Mouse (Mus musculus) lung, adult 2 months (tissue): Measurements from ENCODE around the gene Ttf2. TPM values are rescaled to one million over a fixed set of nuclear protein-coding genes. Genes with fewer than 3 reads are reported as not detected.

Experiments
- DNase-seq: peaks from one replicate; pipeline ENCODE4 v3.0.0; 2022
- H3K4me1 ChIP-seq: fragments of 200-500 bp; 2 replicates; pipeline ENCODE4 v1.6.1; 2011; ENCODE audit warnings: low read length; ENCODE audit not compliant: control insufficient read depth, insufficient read depth
- H3K4me3 ChIP-seq: fragments of 200-500 bp; replicated peaks from 2 replicates; pipeline ENCODE3; 2011; ENCODE audit warnings: low read depth, mild to moderate bottlenecking, control low read depth, low read length; ENCODE audit errors: extremely low read depth
- CTCF ChIP-seq: fragments of 200-500 bp; IDR thresholded peaks from 2 replicates; pipeline ENCODE4 v1.5.1; 2011; ENCODE audit warnings: mild to moderate bottlenecking, low read length, control low read depth; ENCODE audit not compliant: insufficient read depth
- POLR2A ChIP-seq: fragments of 200-500 bp; IDR thresholded peaks from 2 replicates; pipeline ENCODE4 v1.6.1; 2011; ENCODE audit warnings: low read depth, mild to moderate bottlenecking, control low read depth, low read length, borderline replicate concordance; ENCODE audit errors: extremely low read depth
- WGBS: fragments of 180-500 bp; shearing (Covaris S2); methylation state at CpG from one replicate; pipeline ENCODE4 v1.1.7; 2018; 5-methylcytosine and 5-hydroxymethylcytosine counted together
- polyA plus RNA-seq: library from polyadenylated mRNA; depleted of rRNA; stranded (reverse); fragments of >200 nt; gene quantifications from 2 replicates; pipeline ENCODE4 v1.2.3, GENCODE M21; 2012

The Ttf2 gene
- polyA plus RNA-seq, 1 experiment = 3.0 TPM

DNA sequence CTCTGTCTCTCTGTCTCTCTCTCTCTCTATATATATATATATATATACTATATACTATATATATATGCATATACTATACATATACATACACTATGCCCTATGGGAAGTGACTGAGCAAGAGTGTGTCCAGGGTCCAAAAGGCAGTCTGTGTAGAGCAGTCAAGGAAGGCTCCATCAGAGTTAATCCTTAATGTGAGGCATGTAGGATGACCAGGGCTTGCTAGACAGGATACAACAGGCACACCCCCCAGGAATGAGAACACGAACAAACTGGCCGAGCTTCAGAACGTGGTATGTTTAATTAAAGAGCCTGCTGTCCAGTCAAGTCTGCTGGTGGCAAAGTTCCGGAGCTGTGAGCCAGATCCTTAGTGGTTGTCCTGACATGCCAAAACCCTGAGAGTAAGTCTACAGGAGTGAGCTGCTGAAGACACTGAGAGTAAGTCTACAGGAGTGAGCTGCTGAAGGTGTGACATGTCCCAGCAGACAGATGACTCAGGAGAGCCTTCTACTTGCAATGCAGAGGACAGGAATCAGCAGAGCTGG is 28.9 kb downstream of the Ttf2 start:
- Histone ChIP-seq H3K4me3 (no peak overlapping the region), H3K4me1 (no peaks in the 10 kb centered on the region)
- 78% methylated on average over 4 of the region's 4 CpGs for WGBS
- no peak for DNase-seq
- TF ChIP-seq POLR2A = no peak
- TF ChIP-seq CTCF = no peak

DNA sequence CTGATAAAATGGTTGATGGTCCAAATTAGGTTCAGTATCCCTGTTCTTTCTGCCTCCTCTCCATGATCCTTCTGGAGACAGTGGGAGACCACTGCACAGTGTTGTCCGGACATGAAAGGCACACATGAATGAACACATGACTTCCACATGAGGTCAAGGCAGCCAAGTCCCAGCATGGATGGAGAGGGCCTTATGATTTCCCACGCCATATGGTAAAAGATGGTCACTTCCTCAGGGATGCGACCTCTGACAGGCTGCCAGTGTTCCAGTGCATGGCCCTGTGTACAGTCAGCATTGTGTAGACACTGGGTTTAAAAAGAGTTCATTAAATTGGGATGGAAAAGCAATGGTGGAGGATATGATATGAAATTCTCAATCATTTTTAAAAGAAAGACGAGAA is 31.3 kb downstream of the Ttf2 start:
- WGBS = 96% methylated on average over 4 of the region's 4 CpGs
- Histone ChIP-seq H3K4me1 (no peaks in the 10 kb centered on the region), H3K4me3 (no peak overlapping the region)
- TF ChIP-seq CTCF = no peak
- TF ChIP-seq POLR2A = no peak
- DNase-seq = no peak

DNA sequence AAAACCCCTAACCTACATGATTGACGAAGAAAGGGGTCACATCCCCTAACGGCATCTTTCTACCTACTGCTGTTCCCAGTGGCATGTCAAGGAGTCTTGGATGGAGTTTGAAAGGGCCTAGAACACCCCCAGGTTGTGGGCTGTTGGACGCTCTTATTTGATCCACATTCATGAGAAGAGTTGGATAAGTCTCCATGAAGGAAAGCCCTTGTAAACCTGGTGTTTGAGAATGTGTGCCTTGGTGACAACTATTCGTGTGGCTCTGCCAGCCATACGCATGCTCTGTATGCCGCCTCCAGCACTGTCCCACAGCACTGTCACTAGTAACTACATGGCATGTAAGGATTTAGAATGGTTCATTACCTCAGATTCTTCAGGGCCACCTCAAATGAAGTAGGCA is 33.3 kb downstream of the Ttf2 start:
- Histone ChIP-seq H3K4me1 (no peaks in the 10 kb centered on the region), H3K4me3 (no peak overlapping the region)
- DNase-seq = no peak
- no peak for TF ChIP-seq POLR2A
- no peak for TF ChIP-seq CTCF
- WGBS = 96% methylated on average over 6 of the region's 6 CpGs

DNA sequence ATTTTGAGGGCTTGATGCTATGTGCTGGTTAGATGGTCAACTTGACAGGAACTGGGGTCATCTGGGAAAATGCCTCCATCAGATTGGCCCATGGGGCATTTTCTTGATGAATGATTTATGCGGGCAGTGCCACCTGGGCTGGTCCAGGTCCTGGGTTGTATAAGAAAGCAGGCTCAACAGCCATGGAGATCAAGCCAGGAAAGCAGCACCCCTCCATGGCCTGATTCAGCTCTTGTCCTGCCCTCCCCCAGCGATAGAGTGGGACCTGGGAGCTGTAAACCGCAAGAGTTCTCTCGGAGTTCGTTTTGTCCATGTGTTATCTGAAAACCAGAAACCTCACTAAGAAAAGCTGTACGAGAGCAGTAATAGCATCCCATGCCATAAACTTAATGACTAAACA is 33.9 kb downstream of the Ttf2 start:
- Histone ChIP-seq H3K4me3 (no peak overlapping the region), H3K4me1 (no peaks in the 10 kb centered on the region)
- 92% methylated on average over 6 of the region's 6 CpGs for WGBS
- no peak for TF ChIP-seq POLR2A
- no peak for TF ChIP-seq CTCF
- DNase-seq = no peak

DNA sequence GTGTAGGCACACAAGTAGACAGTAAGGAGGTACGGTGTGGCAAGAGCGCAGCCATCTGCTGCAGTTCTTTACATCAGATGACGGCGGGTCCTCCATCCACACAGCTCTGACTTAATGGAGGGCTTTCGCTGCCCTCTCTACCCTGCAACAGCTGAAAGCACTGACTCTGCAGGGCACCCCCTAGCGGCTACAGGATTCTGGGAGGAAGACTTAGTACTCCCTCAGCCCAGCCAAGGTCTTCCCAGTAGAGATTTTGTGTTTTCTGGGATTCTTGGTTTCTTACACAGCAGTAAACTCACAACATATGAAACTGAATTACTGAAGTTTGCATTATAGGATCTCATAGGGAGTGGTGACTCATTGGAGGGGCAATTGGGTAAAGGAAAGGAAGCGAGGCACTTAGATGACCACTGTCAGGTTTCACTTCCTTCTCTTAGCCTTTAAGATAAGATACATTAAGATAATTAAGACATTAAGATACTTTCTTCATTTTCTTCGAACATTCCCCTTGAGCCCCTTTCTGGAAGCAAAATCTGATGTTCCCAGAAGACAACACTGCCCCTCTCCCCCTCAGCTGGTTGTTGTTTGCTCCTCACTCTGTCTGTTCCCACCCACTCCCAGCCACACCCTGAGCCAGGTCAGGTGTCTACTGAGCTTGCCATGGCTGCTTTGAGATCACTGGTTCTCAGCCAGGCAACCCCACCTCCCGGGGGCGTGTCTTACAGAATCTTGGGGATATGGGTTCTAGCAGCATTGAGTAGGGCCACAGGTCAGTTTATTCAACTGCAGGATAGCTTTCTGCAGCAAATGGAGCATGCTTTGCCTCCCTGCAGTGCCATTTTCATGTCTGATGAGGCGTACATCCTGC is 37.2 kb downstream of the Ttf2 start:
- no peak overlapping the region for H3K4me3 ChIP-seq
- no peak for DNase-seq
- no peaks in the 10 kb centered on the region for H3K4me1 ChIP-seq
- 78% methylated on average over 11 of the region's 11 CpGs for WGBS
- no peak for TF ChIP-seq POLR2A
- TF ChIP-seq CTCF = 0 out of 2 replicates have a peak, but pooled peaks have one; percentile 19

DNA sequence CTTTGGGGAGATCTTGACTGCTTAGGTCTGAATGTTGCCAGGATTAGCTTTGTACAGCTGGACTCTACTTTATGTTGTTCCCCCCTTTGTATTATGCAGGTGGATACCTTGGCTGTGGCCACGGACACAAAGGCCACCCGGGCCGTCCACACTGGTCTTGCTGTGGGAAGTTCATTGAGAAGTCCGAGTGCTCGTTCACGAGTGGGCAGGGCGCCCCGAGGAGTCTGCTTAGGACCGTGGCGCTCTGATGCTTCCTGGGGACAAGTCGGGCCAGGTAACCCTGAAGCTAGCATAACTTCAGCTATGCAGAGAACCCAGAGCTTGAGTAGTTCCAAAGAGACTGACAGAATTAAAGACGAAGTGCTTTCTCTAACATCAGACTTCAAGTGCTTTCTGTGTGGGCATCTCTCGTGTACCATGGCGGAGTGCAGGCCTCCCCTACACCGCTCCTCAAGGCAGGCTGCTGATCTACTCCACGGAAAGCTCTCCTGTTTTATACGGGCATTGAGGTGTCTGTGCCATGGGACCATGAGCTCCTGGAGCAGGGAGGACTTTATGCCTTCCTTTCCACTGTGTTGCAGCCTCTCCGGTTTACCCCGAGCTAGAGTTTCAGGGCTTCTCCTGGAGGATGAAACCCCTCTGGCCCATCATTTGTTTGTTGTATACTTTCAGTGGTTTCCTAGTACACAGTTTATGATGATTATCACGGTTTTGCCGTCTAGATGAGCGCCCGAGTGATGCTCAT is 38.0 kb downstream of the Ttf2 start:
- Histone ChIP-seq H3K4me1 (no peaks in the 10 kb centered on the region), H3K4me3 (no peak overlapping the region)
- DNase-seq = no peak
- TF ChIP-seq POLR2A (no peak), CTCF (no peak)
- WGBS = 93% methylated on average over 23 of the region's 23 CpGs

DNA sequence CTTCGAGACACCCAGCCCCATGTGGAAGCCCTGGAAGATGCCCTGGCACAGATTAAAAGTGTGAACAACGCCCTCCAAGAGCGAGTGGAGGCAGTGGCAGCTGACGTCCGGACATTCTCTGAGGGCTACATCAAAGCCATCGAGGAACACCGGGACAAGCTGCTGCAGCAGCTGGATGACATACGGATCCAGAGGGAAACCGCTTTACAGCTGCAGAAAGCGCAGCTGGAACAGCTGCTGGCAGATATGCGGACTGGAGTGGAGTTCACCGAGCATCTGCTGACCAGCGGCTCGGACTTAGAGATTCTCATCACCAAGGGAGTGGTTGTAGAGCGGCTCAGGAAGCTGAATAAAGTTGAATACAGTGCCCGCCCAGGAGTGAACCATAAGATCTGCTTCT is 44.3 kb downstream of the Ttf2 start:
- Histone ChIP-seq H3K4me3 (no peak overlapping the region), H3K4me1 (no peaks in the 10 kb centered on the region)
- TF ChIP-seq CTCF (no peak), POLR2A (no peak)
- no peak for DNase-seq
- 69% methylated on average over 16 of the region's 16 CpGs for WGBS

DNA sequence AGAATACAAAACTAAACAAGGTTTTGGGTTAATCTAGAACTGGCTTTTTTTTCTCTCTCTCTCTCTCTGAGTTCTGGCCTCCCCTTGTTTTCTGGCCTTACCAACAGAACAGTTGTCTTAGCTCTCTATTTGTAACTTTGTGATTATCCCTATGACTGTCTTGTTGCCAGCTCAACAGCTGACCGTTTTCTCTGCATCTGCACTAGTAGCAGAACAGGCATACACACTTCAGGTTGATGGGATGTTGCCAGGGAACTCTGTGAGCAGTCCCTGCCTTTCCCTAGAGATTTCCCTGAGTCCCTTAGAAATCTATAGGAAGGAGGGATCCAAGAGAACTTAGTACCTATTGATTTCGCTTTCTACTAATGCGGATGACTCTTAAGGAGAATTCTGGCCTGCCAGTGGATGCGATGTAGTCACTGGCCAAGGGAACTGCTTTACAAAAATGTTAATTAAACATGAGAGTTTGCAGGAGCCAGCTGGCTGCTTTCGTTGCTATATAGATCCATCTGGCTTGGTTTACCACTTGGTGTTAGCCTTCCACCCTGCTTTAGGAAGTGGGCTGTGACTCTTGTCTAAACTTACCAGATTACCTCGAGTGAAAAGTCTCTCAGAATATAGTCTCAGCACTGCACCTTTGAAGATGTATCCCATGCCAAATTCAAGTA is 45.3 kb downstream of the Ttf2 start:
- no peak for TF ChIP-seq CTCF
- no peak for TF ChIP-seq POLR2A
- no peak for DNase-seq
- 66% methylated on average over 6 of the region's 6 CpGs for WGBS
- Histone ChIP-seq H3K4me1 (no peaks in the 10 kb centered on the region), H3K4me3 (no peak overlapping the region)

DNA sequence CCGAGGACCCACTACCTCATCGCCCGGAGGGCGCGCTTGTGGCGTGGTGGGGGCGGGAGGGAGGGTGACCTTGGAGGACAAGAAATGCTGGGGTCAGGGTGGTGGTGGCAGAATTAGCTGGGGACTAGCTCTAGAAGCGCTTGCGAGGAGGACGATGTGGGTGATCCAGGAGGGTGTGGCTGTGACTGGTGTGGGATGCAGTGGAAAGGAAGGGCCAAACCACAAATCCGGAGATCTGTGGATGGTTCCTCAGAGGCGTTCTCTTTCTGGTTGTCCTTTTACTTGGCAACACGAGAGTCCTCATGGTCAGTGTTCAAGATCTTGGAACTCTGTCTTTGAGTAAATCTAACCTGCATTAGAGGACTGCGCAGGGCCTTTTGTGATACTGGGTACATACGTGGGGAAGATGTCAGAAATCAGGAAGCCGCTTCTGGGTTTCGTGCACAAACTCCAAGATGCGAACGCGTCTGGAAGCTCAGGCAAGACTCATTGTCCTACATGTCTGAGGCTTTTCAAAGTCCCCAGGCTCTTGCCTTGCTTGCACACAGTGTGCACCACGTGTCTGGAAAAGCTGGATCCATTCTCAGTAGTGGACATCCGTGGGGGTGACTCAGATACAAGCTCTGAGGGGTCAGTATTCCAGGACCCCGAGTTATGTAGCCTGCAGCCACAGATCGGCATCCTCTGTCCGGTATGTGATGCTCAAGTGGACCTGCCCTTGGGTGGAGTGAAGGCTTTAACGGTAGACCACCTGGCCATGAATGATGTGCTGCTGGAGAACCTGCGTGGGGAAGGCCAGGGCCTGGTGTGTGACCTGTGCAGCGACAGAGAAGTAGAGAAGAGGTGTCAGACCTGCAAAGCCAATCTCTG is 46.7 kb downstream of the Ttf2 start:
- Histone ChIP-seq H3K4me1 (no peaks in the 10 kb centered on the region), H3K4me3 (peak overlapping the region; percentile 58)
- TF ChIP-seq CTCF (no peak), POLR2A (no peak)
- WGBS = 27% methylated on average over 28 of the region's 28 CpGs
- DNase-seq = no peak
